Mouse (Mus musculus) gastrocnemius, postnatal 25 days (tissue): Measurements from ENCODE around the gene Hsd11b1. TPM values are rescaled to one million over a fixed set of nuclear protein-coding genes. Genes with fewer than 3 reads are reported as not detected.

Experiments
- DNase-seq: peaks from one replicate; pipeline ENCODE4 v3.0.0; 2022
- total RNA-seq, 2 experiments: library from RNA; stranded (reverse); gene quantifications; 1 replicate in 1 of 2; 2 replicates in 1 of 2; pipeline ENCODE4 v1.2.3; 2021

Gene Hsd11b1
- total RNA-seq, 2 experiments from 2014 or later, result 6.3 to 7.9 TPM

- DNase-seq, result no peak
Measured at GRCm38 (mm10) chr1:193243571-193244193, 20.2 kb downstream of the Hsd11b1 start.

GRCm38 (mm10) chr1:193242863-193243262, 21.0 kb downstream of the Hsd11b1 start:
- peak; percentile 19 for DNase-seq

DNA sequence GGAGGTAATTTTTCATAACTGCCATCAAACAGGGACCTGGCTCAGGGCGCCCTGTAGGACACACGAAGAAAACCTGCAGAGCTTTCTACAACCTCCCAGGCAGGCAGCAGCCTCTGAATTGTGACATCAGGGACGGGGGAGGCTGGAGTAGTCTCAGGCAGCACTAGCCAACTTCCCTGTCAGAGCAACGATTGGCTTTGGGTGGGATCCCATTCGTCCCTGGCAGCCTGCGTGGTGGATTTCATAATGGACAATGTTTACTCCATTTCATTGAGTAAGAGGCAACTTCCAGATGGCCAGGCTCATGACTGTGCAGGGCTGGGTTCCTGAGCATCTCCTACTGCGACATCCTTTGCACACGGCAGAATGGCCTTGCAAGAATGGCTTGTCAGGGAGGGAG, 21.6 kb downstream of the Hsd11b1 start:
- peak; percentile 88 for DNase-seq

- DNase-seq, result no peak
Measured at GRCm38 (mm10) chr1:193241436-193241835, 22.4 kb downstream of the Hsd11b1 start.

GRCm38 (mm10) chr1:193238426-193238825, 25.4 kb downstream of the Hsd11b1 start:
- DNase-seq, result no peak

GRCm38 (mm10) chr1:193234930-193235329, 28.9 kb downstream of the Hsd11b1 start:
- no peak for DNase-seq

DNA sequence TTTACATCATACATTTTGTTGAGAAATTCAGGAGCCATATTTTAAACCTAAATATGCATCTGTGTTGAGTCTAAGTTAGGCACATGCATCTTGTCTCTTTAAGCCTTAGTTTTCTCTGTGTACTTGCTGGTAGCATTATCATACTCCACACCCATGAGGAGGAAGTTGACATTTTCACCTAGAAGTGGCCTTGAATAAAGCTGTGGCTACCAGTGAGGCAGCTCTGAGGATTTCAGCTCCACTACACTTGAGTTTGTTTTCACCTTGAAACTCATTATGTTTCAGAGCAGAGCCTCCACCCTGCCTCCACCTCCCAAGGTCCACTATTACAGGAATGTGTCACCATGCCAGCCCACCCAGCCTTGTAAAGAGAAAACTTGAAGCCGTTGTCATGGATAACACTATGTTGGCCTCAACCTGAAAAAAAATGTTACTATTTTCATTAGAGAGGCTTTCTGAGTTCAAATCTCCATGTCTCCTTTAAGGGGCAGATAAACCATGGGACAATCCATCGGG, 29.7 kb downstream of the Hsd11b1 start:
- DNase-seq, result no peak

DNA sequence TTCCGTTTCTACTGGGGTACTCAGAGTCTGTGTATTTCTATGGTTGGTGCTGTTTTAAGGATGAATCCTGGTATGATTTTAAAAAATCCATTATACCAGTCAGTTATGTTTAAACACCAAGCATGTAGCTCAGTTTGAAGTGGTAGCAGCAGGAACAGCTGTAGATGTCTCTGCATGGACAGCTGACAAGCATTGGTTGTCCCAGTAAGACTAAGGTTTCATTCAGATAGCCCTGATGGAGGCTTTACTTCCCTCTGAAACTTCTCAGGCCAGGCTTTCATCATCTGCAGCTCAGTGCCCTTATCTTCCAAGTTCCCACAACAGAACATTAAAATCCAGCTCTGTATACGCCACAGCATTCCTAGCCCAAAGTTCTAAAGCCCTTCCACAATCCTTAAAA, 31.1 kb downstream of the Hsd11b1 start:
- no peak for DNase-seq

DNA sequence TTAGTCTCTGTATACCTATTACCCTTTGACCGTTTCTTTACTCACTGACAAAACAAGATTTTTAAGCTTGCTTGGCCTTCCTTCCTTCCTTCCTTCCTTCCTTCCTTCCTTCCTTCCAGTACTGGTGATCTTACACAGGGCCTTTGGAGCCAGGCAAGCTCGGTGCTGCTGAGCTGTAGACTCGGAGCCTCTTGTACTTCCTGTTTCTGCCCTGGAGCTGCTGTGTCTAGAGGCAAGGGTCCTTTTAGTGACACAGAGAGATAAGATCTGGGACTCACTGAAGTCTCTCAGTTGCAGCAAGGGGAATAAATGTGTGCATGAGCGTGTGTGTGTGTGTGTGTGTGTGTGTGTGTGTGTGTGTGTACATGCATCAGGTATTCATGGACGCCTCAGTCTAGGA, 32.9 kb downstream of the Hsd11b1 start:
- no peak for DNase-seq

DNA sequence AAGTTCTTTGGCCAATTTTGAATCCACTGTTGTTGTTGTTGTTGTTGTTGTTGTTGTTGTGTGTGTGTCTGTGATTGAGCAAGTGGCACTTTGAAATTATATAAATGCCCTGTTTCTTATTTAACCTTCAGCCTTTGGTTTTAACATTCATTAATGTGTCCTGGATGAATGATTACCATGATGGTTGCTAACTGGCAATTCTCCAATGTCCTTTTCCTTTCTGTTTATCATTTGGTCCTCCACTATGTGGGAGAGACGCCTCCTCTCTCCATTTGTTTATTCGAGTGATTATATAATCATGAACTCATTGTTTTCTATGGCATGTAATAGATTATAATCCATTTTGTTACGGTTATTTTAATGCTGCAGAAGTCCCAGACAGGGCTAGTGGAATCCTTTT, 33.3 kb downstream of the Hsd11b1 start:
- DNase-seq, result no peak

- DNase-seq, result no peak
Measured at GRCm38 (mm10) chr1:193229570-193229969, 34.3 kb downstream of the Hsd11b1 start.

- DNase-seq, result no peak
Measured at GRCm38 (mm10) chr1:193227537-193227936, 36.3 kb downstream of the Hsd11b1 start.

GRCm38 (mm10) chr1:193226724-193227522, 37.0 kb downstream of the Hsd11b1 start:
- DNase-seq, result no peak

- no peak for DNase-seq
Measured at GRCm38 (mm10) chr1:193226114-193226513, 37.8 kb downstream of the Hsd11b1 start.

DNA sequence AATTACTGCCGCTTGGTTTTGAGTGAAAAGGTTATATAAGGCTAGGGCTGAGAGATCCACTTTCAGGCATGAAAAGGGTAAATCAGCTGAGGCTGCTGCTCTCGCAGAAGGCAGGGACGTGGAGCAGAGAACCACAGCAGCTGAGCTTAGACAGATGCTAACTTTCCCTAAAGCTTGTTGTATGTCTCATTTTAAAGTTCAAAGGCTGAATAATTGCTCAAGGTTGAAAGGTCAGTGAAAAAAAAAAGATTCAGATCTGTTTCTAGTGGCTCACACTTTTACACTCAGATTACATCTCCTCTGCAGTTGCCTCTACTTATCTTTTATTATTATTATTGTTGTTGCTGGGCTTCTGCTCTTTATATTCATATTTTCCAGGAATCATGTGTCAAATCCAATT, 38.3 kb downstream of the Hsd11b1 start:
- no peak for DNase-seq

GRCm38 (mm10) chr1:193220408-193220807, 43.5 kb downstream of the Hsd11b1 start:
- DNase-seq, result no peak

- no peak for DNase-seq
Measured at GRCm38 (mm10) chr1:193216000-193216399, 47.9 kb downstream of the Hsd11b1 start.

GRCm38 (mm10) chr1:193214053-193214452, 49.8 kb downstream of the Hsd11b1 start:
- DNase-seq, result no peak

GRCm38 (mm10) chr1:193211371-193211770, 52.5 kb downstream of the Hsd11b1 start:
- no peak for DNase-seq

DNA sequence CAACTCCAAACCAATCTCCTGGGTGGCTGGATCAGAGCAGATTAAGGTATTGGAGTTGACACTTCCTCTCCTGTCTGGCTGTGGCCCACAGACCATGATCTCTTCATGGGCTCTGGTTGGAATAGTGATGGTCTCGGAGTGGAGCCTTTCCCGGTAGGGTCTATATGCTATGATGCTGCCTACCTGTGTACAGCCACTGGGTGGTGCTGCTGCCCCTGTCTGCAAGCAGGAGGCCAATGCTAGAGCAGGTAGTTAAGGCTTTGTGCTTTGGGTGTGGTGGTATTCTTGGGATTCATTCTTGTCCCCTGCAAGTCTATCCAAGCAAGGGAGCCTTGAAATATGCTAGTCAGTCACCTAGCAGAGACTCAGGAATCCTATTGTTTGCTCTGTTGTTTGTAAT, 55.7 kb downstream of the Hsd11b1 start:
- DNase-seq, result no peak

DNA sequence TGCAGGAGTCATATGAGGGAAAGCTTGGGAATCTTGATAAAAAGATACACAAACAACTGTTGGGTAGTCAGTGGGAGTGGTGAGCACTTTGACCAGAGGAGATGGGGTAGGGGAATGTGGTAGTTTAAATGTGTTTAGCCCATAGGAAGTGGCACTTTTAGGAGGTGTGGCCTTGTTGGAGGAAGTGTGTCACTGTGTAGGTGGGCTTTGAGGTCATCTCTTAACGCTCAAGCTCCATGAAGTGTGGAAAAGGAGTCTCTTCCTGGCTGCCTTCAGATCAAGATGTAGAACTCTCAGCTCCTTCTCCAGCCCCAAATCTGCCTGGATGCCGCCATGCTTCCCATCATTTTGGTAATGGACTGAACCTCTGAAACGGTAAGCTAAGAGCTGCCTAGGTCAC, 56.4 kb downstream of the Hsd11b1 start, which contains the start of gene Lamb3:
TSS of gene Lamb3 (plus strand) at position 197 of the 400 bp plus-strand sequence.
- DNase-seq, result no peak

DNA sequence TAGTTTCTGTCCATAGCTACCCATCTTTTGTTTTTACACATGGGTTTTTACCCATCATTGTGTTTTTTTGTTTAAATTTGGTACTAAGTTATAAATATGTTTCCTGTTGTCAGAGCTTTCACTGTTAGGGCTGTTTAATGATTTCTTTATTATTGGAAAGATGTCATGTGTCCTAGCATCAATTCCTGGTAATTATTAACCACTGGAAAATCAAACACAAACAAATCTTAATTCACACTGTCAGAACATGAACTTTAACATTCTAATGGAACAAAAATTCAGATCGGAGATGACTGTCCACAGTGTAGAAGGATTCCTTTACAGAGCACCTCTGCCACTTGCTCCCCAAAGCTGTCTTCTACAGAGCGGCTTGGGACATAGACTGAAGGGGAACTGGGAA, 58.4 kb downstream of the Hsd11b1 start:
- DNase-seq, result no peak

GRCm38 (mm10) chr1:193203821-193204220, 60.1 kb downstream of the Hsd11b1 start:
- DNase-seq, result no peak

- peak; percentile 36 for DNase-seq
Measured at GRCm38 (mm10) chr1:193201383-193201778, 62.5 kb downstream of the Hsd11b1 start, which contains the start of gene Traf3ip3. Gene Traf3ip3, minus strand, starts transcription at chr1:193201703.
